ENCODE assay signal across 24 mouse cellular contexts in genomic region chr10:92277981-92278380, GRCm38 (mm10).
"Had no signal": no experiment of that assay in that cellular context is flagged by ENCODE, and none has a peak within 500 bp of the region (broad histone marks: within the 10 kb centered on the region; RNA-seq: fewer than 3 reads in every experiment).

No protein-coding gene starts in this region.

- ATAC-seq: hindbrain, postnatal 0 days; intestine, embryonic 16.5 days; liver, embryonic 12.5 days had no signal

- H3K4me3 ChIP-seq: heart, adult 2 months; heart, embryonic 13.5 days; heart, embryonic 15.5 days; hindbrain, embryonic 13.5 days; hindbrain, embryonic 15.5 days; limb, embryonic 13.5 days; limb, embryonic 15.5 days; liver, embryonic 12.5 days had no signal

- H3K4me1 ChIP-seq: heart, embryonic 13.5 days; heart, embryonic 15.5 days; hindbrain, embryonic 13.5 days; hindbrain, embryonic 15.5 days; limb, embryonic 13.5 days; limb, embryonic 15.5 days; liver, embryonic 12.5 days had no signal

- H3K27me3 ChIP-seq: heart, embryonic 13.5 days; heart, embryonic 15.5 days; hindbrain, embryonic 13.5 days; hindbrain, embryonic 15.5 days; limb, embryonic 13.5 days; limb, embryonic 15.5 days; liver, embryonic 12.5 days had no signal

- H3K9ac ChIP-seq: heart, embryonic 13.5 days; heart, embryonic 15.5 days; hindbrain, embryonic 13.5 days; hindbrain, embryonic 15.5 days; limb, embryonic 13.5 days; limb, embryonic 15.5 days; liver, embryonic 12.5 days; liver, embryonic 14.5 days had no signal

- H3K9me3 ChIP-seq: heart, embryonic 13.5 days; heart, embryonic 15.5 days; hindbrain, embryonic 13.5 days; hindbrain, embryonic 15.5 days; limb, embryonic 13.5 days; limb, embryonic 15.5 days; liver, embryonic 12.5 days had no signal

- H3K36me3 ChIP-seq: heart, embryonic 13.5 days; heart, embryonic 15.5 days; hindbrain, embryonic 13.5 days; hindbrain, embryonic 15.5 days; limb, embryonic 13.5 days; limb, embryonic 15.5 days; liver, embryonic 12.5 days had no signal

- DNase-seq: gastrocnemius, postnatal 14 days; gastrocnemius, postnatal 36 days; heart, adult 11 months; heart, adult 2 months; heart, postnatal 14 days; heart, postnatal 36 days; kidney, adult 11 months; kidney, adult 8-10 months; kidney, postnatal 10 days; kidney, postnatal 25 days; layer of hippocampus, adult 9-11 months; layer of hippocampus, postnatal 36 days; left cerebral cortex, postnatal 4 days had no signal

- H3K27ac ChIP-seq: heart, adult 2 months; heart, embryonic 13.5 days; heart, embryonic 15.5 days; hindbrain, embryonic 13.5 days; hindbrain, embryonic 15.5 days; hindbrain, postnatal 0 days; limb, embryonic 13.5 days; limb, embryonic 15.5 days; liver, embryonic 12.5 days; liver, embryonic 14.5 days had no signal

- H3K4me2 ChIP-seq: heart, embryonic 11.5 days; heart, embryonic 13.5 days; heart, embryonic 15.5 days; hindbrain, embryonic 13.5 days; hindbrain, embryonic 15.5 days; limb, embryonic 13.5 days; limb, embryonic 15.5 days; liver, embryonic 12.5 days had no signal
